Mouse (Mus musculus) bone marrow, adult 2 months (tissue): Measurements from ENCODE around the gene Rrp1b.

ENCODE experiments used
- CTCF ChIP-seq: fragments of 200-500 bp; IDR thresholded peaks from 2 replicates; pipeline ENCODE4 v1.5.1; 2011; ENCODE audit warnings: low read length, control low read depth; ENCODE audit not compliant: control insufficient read depth, insufficient read depth
- POLR2A ChIP-seq: fragments of 200-500 bp; IDR thresholded peaks from 2 replicates; pipeline ENCODE4 v1.6.1; 2011; ENCODE audit warnings: low read depth, mild to moderate bottlenecking, control low read depth, low read length, borderline replicate concordance; ENCODE audit not compliant: control insufficient read depth

- no peak for TF ChIP-seq CTCF
- TF ChIP-seq POLR2A = no peak
These were observed 12.5 kb downstream of the Rrp1b start for GRCm38 (mm10) chr17:32048351-32048750.
